Mouse (Mus musculus): ENCODE results near the gene Pccb.

- no peak for TF ChIP-seq POLR2A (IDR thresholded peaks at IDR 0.05; ENCODE audit: insufficient read depth, low read depth, low read length)
- no peak for TF ChIP-seq CTCF (IDR thresholded peaks at IDR 0.05; ENCODE audit: insufficient read depth, low read depth, low read length)
These were observed 46.8 kb downstream of the Pccb start for GRCm38 (mm10) chr9:100987850-100988249.

Measured in olfactory bulb, adult 2 months (tissue).